Mouse (Mus musculus) spleen, postnatal 0 days (tissue): ENCODE measurements around the gene Cfl1. TPM values are rescaled to one million over a fixed set of nuclear protein-coding genes. Genes with fewer than 3 reads are reported as not detected.

Experiments
- polyA plus RNA-seq: library from polyadenylated mRNA; unstranded; fragments of >200 nt; fragmentation: Nextera tagmentation; extraction: Ambion mirVana; gene quantifications from 2 replicates; pipeline ENCODE4 v1.2.1, GENCODE M21; 2015

Gene Cfl1
- 1,515 and 1,595 TPM in 2 replicates for polyA plus RNA-seq

GRCm38 (mm10) chr19:5490313-5490897, at the start of gene Cfl1:
Gene Cfl1 (plus strand): TSS chr19:5490455.

GRCm38 (mm10) chr19:5447515-5448353, 42.5 kb upstream of the Cfl1 start, which contains the start of gene Fosl1:
Gene Fosl1 (plus strand): TSS chr19:5447547.

GRCm38 (mm10) chr19:5457746-5458442, 32.4 kb upstream of the Cfl1 start, which contains the start of gene Ccdc85b:
Gene Ccdc85b (minus strand): TSS chr19:5457894.

DNA sequence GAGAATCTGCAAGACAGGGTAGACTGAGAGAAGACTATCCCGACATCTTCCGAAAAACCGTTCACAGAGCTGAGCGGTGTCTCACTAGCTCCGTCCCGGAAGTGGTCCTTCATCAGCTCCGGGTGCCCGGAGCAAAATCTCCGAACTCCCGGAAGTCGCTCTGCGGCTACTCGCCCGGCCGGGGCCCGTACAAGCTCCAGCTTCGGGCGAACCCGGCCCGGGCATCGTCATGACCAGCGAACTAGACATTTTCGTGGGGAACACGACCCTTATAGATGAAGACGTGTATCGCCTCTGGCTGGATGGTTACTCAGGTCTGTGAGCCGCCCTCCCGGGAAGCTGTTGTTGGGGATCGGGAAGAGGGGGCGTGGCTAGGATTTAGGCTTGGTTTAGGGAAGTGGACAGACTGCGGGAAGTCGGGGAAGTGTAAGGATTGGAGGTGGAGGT, 29.8 kb upstream of the Cfl1 start, which contains the start of gene Fibp:
Fibp (plus strand) TSS at position 151 of the 447 bp plus-strand sequence.

DNA sequence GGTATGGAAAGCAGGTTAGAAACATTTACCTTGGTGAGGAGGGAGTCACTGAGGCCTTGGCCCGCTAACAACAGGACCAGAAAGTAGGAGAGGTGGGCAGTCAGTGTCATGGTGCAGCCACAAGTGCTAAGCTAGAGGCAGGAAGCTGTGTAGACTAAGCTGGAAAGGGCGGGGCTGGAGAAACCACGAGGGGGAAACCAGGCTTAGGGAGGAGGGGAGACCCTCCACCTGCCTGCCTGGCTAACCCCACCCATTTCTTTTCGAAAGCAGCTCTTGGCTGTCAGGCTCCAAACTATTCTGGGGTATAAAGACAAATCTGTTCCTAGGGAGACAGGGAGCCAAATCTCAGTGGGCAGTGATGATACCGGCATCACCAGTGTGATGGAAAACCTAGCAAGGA, 21.9 kb upstream of the Cfl1 start, which contains the start of gene Ctsw:
Ctsw (minus strand) TSS at position 134 of the 400 bp plus-strand sequence.

DNA sequence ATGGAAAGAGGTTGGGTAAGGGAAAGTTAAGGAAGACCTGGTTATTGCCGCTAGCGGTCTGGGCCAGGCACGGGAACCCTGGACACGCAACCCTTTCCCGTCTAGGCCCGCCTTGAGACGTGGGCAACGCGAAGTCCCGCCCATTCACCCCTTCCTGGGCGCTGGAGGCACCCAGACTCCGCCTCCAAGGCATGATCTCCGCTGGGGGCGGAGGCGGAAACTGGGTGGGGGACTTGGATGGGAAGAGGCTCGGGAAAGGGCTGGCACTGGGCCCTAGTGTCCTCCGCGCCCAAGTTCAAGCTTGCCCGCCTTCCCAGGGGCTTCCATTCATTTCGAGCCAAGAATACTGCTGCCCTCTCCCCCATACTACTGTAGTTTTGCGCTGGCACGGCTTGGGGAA, 16.5 kb upstream of the Cfl1 start, which contains the start of gene Efemp2:
Efemp2 (plus strand) TSS at position 235 of the 400 bp plus-strand sequence.

DNA sequence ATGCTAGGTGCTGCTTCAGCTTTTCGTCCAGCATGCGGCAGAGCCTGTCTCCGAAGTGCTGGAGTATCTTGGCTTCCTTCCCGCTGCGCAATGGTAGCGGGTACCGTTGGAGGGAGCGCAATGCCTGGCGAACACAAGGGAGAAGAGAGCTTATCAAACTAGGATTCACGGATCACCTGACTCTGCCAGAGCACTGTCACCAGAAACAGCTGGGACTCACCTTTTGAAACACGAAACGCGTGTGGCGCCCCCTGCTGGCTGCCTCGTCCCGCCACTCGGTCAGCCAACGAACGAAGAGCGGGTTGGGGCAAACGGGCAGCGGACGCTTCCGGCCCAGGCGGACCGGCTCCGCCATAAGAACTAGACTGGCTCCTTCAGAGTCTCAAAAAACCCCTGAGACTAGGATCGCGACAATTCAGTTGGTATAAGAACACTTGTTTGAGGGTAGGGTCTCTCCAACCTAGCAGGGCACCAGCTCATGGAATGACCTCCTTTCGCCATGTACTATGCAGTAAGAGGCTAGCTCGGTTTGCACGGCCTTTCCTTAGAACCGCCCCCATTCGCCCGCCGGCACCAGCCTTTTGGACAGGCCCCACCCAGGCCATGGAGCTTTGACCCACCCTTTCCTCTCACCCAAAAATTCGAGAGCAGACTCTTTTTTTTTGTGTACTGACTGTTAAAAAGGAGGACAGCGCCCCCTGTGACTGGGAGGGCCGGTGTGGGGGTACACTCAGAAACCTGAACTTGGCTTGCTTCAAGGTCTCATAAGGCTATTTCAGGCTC, 2.3 kb upstream of the Cfl1 start, which contains the start of gene Mus81:
Mus81 (minus strand) TSS at position 635 of the 783 bp plus-strand sequence.

DNA sequence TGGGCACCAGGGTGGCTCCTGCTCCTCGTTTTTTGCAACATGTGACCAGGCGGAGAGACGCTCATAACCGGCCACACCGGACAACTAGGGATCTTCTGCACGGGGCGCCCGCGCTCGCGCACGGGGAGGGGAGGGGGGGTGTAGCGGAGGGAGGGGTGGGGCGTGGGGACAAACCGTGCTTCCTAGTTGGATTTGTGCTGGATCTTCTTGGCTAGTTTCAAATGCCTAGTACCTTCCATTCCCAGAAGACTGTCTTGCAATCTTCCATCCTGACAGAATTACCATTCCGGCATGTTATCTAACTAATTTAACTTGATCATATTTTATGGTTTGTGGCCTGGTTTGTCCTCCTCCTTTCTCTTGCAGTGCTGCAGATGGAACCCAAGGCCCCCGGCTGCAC, 13.4 kb downstream of the Cfl1 start, which contains the start of gene 1700020D05Rik:
1700020D05Rik (minus strand) TSS at position 101 of the 400 bp plus-strand sequence.

DNA sequence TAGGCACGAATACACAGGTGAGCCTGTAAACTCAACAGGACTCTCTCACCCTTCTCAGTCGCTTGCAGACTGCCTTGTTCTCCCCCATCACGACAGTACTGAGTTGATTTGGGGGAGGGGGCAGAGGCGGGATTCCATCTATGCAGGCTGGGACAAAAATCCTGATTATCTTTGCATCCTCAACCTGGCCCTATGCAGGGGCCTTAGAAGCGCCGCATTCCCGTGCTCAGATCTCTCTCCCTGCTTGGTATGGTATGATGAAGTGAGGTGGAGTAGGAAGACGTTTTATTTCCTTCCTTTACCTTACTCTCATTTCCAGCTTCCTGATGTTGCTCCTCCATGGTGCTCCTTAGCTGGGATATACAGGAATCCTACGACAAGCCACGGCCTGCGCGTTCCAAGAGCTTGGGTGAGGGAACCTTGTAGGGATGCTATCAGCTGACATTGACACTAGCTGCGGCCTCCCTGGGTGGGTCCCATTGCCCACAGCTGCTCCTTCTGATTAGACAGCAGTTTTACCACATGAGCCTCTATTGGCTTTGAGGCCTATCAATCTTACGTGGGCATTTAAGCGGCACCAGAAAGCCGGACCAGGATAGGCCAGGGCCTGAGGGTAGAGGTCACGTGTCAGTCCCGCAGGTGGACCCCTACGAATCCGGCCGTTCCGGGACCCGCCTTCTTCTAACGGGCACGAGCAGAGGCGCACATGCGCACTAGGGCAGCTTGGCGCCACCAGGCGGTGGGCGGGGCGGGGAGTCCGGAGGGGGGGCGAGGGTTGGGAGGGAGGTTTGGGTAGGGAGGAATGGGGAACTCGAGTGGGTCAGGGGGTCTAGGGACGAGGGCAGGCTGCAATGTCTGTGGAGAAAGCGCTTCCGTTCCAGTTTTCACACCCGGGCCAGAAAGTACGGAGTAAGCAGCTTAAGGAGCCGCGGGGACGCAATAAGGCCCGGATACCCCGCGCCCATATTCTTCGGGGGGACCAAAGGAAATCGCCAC, 20.1 kb downstream of the Cfl1 start, which contains the start of gene Snx32:
Snx32 (minus strand) TSS at position 508 of the 996 bp plus-strand sequence.

Other genes starting within 250 kb of the Cfl1 start
- 9.6 and 10.2 TPM in 2 replicates for gene Pacs1, start 217.3 kb upstream of the Cfl1 start, polyA plus RNA-seq
- 172 and 197 TPM in 2 replicates for gene Sf3b2, start 195.0 kb upstream of the Cfl1 start, polyA plus RNA-seq
- 0.10 and 0.27 TPM in 2 replicates for gene Gal3st3, start 192.1 kb upstream of the Cfl1 start, polyA plus RNA-seq
- not detected in 2 replicates for gene Catsper1, start 154.7 kb upstream of the Cfl1 start, polyA plus RNA-seq
- 0.51 and 0.99 TPM in 2 replicates for gene Cst6, start 140.9 kb upstream of the Cfl1 start, polyA plus RNA-seq
- 39.3 and 43.4 TPM in 2 replicates for gene Eif1ad, start 123.7 kb upstream of the Cfl1 start, polyA plus RNA-seq
- 304 and 334 TPM in 2 replicates for gene Banf1, start 123.3 kb upstream of the Cfl1 start, polyA plus RNA-seq
- 51.2 and 52.4 TPM in 2 replicates for gene Sart1, start 101.8 kb upstream of the Cfl1 start, polyA plus RNA-seq
- gene Tsga10ip, start 87.9 kb upstream of the Cfl1 start, polyA plus RNA-seq, result 0.19 and 0.29 TPM in 2 replicates
- 130 and 141 TPM in 2 replicates for gene Drap1, start 65.5 kb upstream of the Cfl1 start, polyA plus RNA-seq
- gene AI837181, start 65.3 kb upstream of the Cfl1 start, polyA plus RNA-seq, result 25.6 and 28.8 TPM in 2 replicates
- gene Fosl1, start 42.9 kb upstream of the Cfl1 start, polyA plus RNA-seq, result not detected in 2 replicates
- 5.3 and 6.5 TPM in 2 replicates for gene Ccdc85b, start 32.6 kb upstream of the Cfl1 start, polyA plus RNA-seq
- 55.0 and 60.8 TPM in 2 replicates for gene Fibp, start 29.8 kb upstream of the Cfl1 start, polyA plus RNA-seq
- gene Ctsw, start 21.9 kb upstream of the Cfl1 start, polyA plus RNA-seq, result 4.3 and 6.1 TPM in 2 replicates
- gene Efemp2, start 16.5 kb upstream of the Cfl1 start, polyA plus RNA-seq, result 30.8 and 37.7 TPM in 2 replicates
- gene Mus81, start 2.1 kb upstream of the Cfl1 start, polyA plus RNA-seq, result 19.9 and 21.2 TPM in 2 replicates
- 0.19 and 0.21 TPM in 2 replicates for gene 1700020D05Rik, start 13.3 kb downstream of the Cfl1 start, polyA plus RNA-seq
- gene Snx32, start 20.1 kb downstream of the Cfl1 start, polyA plus RNA-seq, result 7.8 and 7.9 TPM in 2 replicates
- gene Ovol1, start 70.2 kb downstream of the Cfl1 start, polyA plus RNA-seq, result 0.07 TPM in 1 of 2 replicates, not detected in the other
- 4.7 and 5.9 TPM in 2 replicates for gene Ap5b1, start 77.6 kb downstream of the Cfl1 start, polyA plus RNA-seq
- 154 and 175 TPM in 2 replicates for gene Rnaseh2c, start 111.4 kb downstream of the Cfl1 start, polyA plus RNA-seq
- gene Kat5, start 119.8 kb downstream of the Cfl1 start, polyA plus RNA-seq, result 33.2 and 34.5 TPM in 2 replicates
- 30.7 and 35.6 TPM in 2 replicates for gene Rela, start 147.0 kb downstream of the Cfl1 start, polyA plus RNA-seq
- 37.1 and 42.1 TPM in 2 replicates for gene Sipa1, start 173.3 kb downstream of the Cfl1 start, polyA plus RNA-seq
- 13.1 and 15.0 TPM in 2 replicates for gene Map3k11, start 198.3 kb downstream of the Cfl1 start, polyA plus RNA-seq
- 10.6 and 13.9 TPM in 2 replicates for gene Pcnx3, start 198.5 kb downstream of the Cfl1 start, polyA plus RNA-seq
- 1.3 and 1.6 TPM in 2 replicates for gene Kcnk7, start 213.9 kb downstream of the Cfl1 start, polyA plus RNA-seq
- gene Ehbp1l1, start 235.9 kb downstream of the Cfl1 start, polyA plus RNA-seq, result 101 and 113 TPM in 2 replicates
- 66.1 and 67.9 TPM in 2 replicates for gene Fam89b, start 239.2 kb downstream of the Cfl1 start, polyA plus RNA-seq